Mouse (Mus musculus) G1E (cell line): Measurements from ENCODE around the gene Gapt.

Source experiments
- CTCF ChIP-seq: IDR thresholded peaks from 2 replicates; pipeline ENCODE4 v1.5.1; 2012; ENCODE audit warnings: low read depth, low read length, inconsistent platforms, mixed read lengths
- GATA1 ChIP-seq: IDR thresholded peaks from 2 replicates; pipeline ENCODE4 v1.6.1; 2012; ENCODE audit warnings: borderline replicate concordance, low read length, inconsistent platforms, mixed read lengths
- TAL1 ChIP-seq: conservative IDR thresholded peaks from 2 replicates; pipeline ENCODE4 v1.6.1; 2012; ENCODE audit warnings: low read depth, low read length, inconsistent platforms, mixed read lengths

DNA sequence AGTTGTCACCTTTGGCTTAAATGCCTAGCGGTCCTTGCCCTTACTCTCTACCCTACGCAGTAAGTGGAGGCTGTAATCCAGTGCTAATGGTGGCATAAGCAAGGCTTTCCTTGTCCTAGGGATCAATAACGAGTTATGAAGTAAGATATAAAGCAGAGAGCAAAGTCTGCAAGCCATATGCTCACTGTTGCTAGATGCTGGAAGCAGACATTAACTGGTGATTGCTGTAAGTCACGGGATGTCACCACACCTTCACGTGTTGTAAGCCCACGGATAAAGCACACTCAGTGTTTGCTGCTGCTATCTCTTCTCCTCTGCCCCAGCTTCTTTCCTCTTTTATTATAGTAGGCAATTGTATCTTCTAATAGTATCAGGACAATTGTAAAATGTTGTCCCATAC lies 5.9 kb downstream of the Gapt start:
- no peak for TF ChIP-seq CTCF
- TF ChIP-seq TAL1: no peak
- TF ChIP-seq GATA1: no peak
